Mouse (Mus musculus): ENCODE measurements at regions not wholly inside any gene's neighbourhood (a gene's known extent, or its start where the extent isn't known, plus 50 kb on each side); places are given as distances from the start of the nearest gene placed in this dataset.

DNA sequence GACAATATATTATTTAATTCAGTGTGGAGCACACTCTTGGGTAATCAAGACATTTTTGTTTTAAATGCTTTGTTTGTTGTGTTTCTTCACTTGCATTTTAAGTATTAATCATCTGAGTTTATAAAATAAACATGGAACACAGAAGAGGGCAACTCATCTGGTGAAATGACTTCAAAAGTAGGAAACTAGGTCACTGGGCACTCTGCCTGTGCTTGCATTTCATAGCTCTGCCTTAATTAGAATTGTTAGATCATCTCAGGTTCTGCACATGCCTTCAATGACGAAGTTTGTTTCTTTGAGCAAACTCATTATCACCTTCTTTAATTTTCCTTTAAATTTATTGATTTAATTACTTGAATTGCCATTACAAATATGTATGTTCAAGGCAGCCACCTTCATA is 255.8 kb upstream of the Ctso start:
- TF ChIP-seq CTCF (IDR thresholded peaks at IDR 0.05; ENCODE audit: borderline replicate concordance, insufficient read depth, low read length) (no peak), POLR2A (IDR thresholded peaks at IDR 0.05; ENCODE audit: low read depth, low read length) (no peak)

All from embryonic fibroblast, embryonic 13.5 days (primary cell).